Mouse (Mus musculus) kidney, adult 18-20 months (tissue): Measurements from ENCODE around the gene Cela1.

Source experiments
- DNase-seq: peaks from one replicate; pipeline ENCODE4 v3.0.0; 2021

Cela1 gene

GRCm38 (mm10) chr15:100703913-100704312, 16.2 kb upstream of the Cela1 start:
- DNase-seq: no peak

- no peak for DNase-seq
Observed at GRCm38 (mm10) chr15:100701856-100702255, 14.1 kb upstream of the Cela1 start.

- DNase-seq: no peak
Observed at GRCm38 (mm10) chr15:100701108-100701507, 13.4 kb upstream of the Cela1 start.

- DNase-seq: no peak
Observed at GRCm38 (mm10) chr15:100700424-100700823, 12.7 kb upstream of the Cela1 start.

GRCm38 (mm10) chr15:100699386-100699785, 11.7 kb upstream of the Cela1 start:
- no peak for DNase-seq

GRCm38 (mm10) chr15:100698078-100698477, 10.4 kb upstream of the Cela1 start:
- no peak for DNase-seq

GRCm38 (mm10) chr15:100694406-100694805, 6.7 kb upstream of the Cela1 start:
- no peak for DNase-seq

GRCm38 (mm10) chr15:100691990-100692389, 4.3 kb upstream of the Cela1 start:
- no peak for DNase-seq

- no peak for DNase-seq
Observed at GRCm38 (mm10) chr15:100686989-100687388, 732 bp downstream of the Cela1 start.

GRCm38 (mm10) chr15:100686434-100686833, 1.3 kb downstream of the Cela1 start:
- no peak for DNase-seq

- DNase-seq: no peak
Observed at GRCm38 (mm10) chr15:100685849-100686248, 1.9 kb downstream of the Cela1 start.

GRCm38 (mm10) chr15:100685255-100685654, 2.5 kb downstream of the Cela1 start:
- no peak for DNase-seq

GRCm38 (mm10) chr15:100684450-100684849, 3.3 kb downstream of the Cela1 start:
- DNase-seq: no peak

GRCm38 (mm10) chr15:100683041-100683440, 4.7 kb downstream of the Cela1 start:
- peak; percentile 86 for DNase-seq

- peak; percentile 37 for DNase-seq
Observed at GRCm38 (mm10) chr15:100681770-100682169, 6.0 kb downstream of the Cela1 start.

GRCm38 (mm10) chr15:100680381-100680780, 7.3 kb downstream of the Cela1 start:
- DNase-seq: no peak

- no peak for DNase-seq
Observed at GRCm38 (mm10) chr15:100679005-100679404, 8.7 kb downstream of the Cela1 start.

- DNase-seq: peak; percentile 83
Observed at GRCm38 (mm10) chr15:100678581-100678980, 9.1 kb downstream of the Cela1 start.

- DNase-seq: no peak
Observed at GRCm38 (mm10) chr15:100677675-100678074, 10.0 kb downstream of the Cela1 start.

- DNase-seq: no peak
Observed at GRCm38 (mm10) chr15:100676521-100676920, 11.2 kb downstream of the Cela1 start.

- no peak for DNase-seq
Observed at GRCm38 (mm10) chr15:100675486-100675885, 12.2 kb downstream of the Cela1 start.

- no peak for DNase-seq
Observed at GRCm38 (mm10) chr15:100674566-100674965, 13.2 kb downstream of the Cela1 start.

GRCm38 (mm10) chr15:100673585-100674391, 13.9 kb downstream of the Cela1 start:
- DNase-seq: no peak

GRCm38 (mm10) chr15:100670833-100671232, 16.9 kb downstream of the Cela1 start:
- no peak for DNase-seq

- DNase-seq: no peak
Observed at GRCm38 (mm10) chr15:100670004-100670403, 17.7 kb downstream of the Cela1 start.
